Mouse (Mus musculus) spleen, postnatal 14 days (tissue): ENCODE measurements around the gene Cmbl.

Experiments
- DNase-seq, 2 experiments: peaks; one replicate each; pipeline ENCODE4 v3.0.0; 2021 to 2022; ENCODE audit warnings: low spot score in 2 of 2

Cmbl gene

GRCm38 (mm10) chr15:31540513-31540802 lies 24.7 kb upstream of the Cmbl start:
- DNase-seq = no peak

- DNase-seq = no peak
Observed at GRCm38 (mm10) chr15:31542013-31542958, 22.9 kb upstream of the Cmbl start.

GRCm38 (mm10) chr15:31543246-31543645 lies 21.9 kb upstream of the Cmbl start:
- DNase-seq = no peak

DNA sequence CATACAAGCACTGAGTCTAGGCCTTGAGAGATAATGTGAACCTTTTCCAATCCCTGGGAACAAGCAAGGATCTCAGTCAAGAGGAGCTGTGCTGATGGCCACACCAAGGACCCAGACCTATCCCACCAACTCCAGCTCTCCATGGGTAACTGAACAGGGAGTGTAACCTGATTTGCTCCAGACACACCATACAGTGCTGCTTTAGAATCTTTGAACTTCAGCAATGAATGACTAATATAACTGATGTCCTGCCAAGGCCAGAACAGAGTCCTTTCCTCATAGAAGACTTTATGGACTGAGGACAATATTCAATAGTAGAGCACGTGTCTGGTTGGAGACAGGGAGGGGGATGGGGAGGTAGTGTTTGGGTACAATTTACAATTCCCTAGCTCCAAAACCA lies 20.1 kb upstream of the Cmbl start:
- no peak for DNase-seq

DNA sequence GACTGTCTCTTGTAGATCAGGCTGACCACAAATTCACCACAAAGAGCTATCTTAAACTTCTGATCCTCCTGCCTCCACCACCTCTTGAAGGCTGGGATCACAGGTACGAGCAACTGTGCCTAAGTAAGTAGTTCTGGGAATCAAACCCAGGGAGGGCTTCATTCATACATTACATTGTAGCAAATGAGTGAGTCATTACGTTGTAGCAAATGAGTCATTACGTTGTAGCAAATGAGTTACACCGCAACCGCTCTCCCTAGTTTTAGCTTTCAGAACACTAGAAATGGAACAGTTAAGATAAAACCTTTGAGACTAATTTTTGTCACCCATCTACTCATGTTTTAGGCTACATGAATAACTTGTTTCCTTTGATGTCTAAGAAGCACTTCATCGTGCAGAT lies 18.9 kb upstream of the Cmbl start:
- no peak for DNase-seq

GRCm38 (mm10) chr15:31547421-31547820 lies 17.8 kb upstream of the Cmbl start:
- no peak for DNase-seq

- DNase-seq = no peak
Observed at GRCm38 (mm10) chr15:31550381-31550780, 14.8 kb upstream of the Cmbl start.

- no peak for DNase-seq
Observed at GRCm38 (mm10) chr15:31554855-31555254, 10.3 kb upstream of the Cmbl start.

GRCm38 (mm10) chr15:31561390-31561789 lies 3.8 kb upstream of the Cmbl start:
- DNase-seq = no peak

DNA sequence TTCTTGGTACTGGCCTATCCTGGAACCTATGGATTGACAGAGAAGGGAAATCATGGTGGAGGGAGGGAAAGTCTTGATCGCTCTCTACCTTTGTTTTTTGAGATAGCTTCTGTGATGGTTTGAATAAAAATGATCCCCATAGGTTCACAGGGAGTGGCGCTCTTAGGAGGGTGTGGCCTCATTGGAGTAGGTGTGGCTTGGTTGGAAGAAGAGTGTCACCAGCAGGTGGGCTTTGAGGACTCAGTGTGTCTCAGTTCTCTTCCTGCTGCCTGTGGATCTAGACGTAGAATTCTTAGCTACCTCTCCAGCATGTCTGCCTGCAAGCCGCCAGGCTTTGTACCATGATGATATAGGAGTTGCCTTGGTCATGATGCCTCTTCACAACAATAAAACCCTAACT lies 3.2 kb upstream of the Cmbl start:
- DNase-seq = no peak

- no peak for DNase-seq
Observed at GRCm38 (mm10) chr15:31562847-31563246, 2.3 kb upstream of the Cmbl start.

GRCm38 (mm10) chr15:31563577-31564546 lies 1.3 kb upstream of the Cmbl start:
- no peak for DNase-seq

DNA sequence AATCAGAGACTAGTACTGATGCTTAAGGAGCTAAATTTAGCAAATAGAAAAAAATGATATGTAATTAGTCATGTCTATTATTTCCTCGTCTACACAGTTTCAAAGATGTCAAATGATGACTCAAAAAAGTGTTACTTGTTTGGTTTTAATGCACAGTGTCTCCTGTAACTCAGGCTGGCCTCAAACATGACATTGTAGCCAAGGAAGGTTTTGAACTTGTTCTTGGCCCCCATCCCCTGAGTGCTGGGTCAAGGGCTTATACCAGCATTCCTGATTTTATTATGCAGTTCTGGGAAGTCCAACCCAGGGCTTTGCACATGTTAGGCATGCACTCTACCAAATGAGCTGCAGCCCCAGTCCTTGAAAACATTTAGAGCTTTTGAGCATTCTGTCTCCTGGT lies 597 bp downstream of the Cmbl start:
- no peak for DNase-seq

DNA sequence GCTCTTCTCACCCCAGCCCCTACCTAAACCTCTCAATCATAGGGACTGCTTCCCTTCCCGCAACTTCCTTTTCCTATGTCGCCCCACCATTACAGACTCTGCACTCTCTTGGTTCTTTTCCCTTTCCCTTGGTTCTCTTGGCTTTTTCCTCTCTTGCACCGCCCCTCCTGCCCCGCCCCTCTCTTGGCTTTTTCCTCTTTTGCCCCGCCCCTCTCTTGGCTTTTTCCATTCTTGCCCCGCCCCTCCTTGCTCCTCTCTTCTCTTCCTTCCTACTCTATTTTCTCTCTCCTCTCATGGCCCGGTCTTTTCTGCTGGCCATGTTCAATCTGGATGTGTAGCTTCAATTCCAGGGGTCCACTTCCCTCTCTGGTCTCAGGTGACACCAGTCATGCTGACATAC lies 2.2 kb downstream of the Cmbl start:
- no peak for DNase-seq

DNA sequence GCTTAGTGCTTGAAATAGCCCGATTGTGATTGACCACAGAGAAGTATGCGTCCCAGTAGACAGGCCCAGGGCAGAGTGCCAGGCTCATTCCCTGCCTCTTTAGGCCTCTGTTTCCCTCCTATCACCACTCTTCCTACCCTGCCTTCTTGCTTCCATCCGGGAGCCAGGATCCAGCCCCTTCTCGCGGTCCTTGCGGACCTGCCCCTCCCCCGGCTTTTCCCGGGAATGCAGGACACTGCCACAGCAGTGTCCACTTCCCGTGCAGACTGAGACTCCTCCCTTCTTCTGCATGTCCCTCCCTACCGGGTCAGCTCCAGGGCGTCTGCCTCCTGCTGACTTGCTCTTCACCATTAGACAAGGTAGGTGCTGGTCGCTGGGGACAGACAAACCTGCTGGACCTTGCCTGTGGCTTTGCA lies 3.4 kb downstream of the Cmbl start:
- DNase-seq = no peak

GRCm38 (mm10) chr15:31569325-31570022 lies 4.3 kb downstream of the Cmbl start:
- no peak for DNase-seq

GRCm38 (mm10) chr15:31570959-31571358 lies 5.8 kb downstream of the Cmbl start:
- DNase-seq = no peak

- DNase-seq = no peak
Observed at GRCm38 (mm10) chr15:31571906-31572722, 6.9 kb downstream of the Cmbl start.

GRCm38 (mm10) chr15:31573287-31573686 lies 8.1 kb downstream of the Cmbl start:
- no peak for DNase-seq

DNA sequence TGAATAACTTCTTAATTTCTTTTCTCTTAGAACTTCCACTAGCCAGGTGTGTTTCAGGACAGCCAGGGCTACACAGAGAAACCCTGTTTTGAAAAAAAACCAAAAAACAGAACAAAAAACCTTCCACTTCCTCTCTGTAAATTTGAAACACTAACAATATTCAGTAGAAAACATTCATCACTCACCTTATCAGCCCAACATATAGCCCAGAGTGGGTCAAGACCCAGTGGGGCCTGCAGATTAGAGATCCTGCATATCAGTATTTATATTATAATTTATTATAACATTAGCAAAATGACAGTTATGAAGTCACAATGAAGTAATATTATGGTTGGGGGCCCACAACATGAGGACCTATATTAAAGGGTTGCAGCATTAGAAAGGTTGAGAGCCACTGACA lies 8.5 kb downstream of the Cmbl start:
- DNase-seq = no peak

GRCm38 (mm10) chr15:31576076-31576475 lies 10.9 kb downstream of the Cmbl start:
- no peak for DNase-seq
